Mouse (Mus musculus) forebrain, postnatal 0 days (tissue): ENCODE data around the gene Gipc1. TPM values are rescaled to one million over a fixed set of nuclear protein-coding genes. Genes with fewer than 3 reads are reported as not detected.

Experiments
- ATAC-seq: fragments of 200-750 bp; cut with Nextera tagmentation; 2 replicates; pipeline ENCODE4 v1.8.0; 2017; ENCODE audit warnings: mild to moderate bottlenecking, moderate library complexity
- DNase-seq: peaks from one replicate; pipeline ENCODE4 v3.0.0-alpha.2; 2015
- H3K27ac ChIP-seq: fragments of 300-500 bp; sonication (generic); 2 replicates; pipeline ENCODE4 v1.5.1; 2014; ENCODE audit warnings: low read depth, mild to moderate bottlenecking, antibody characterized with exemption, low read length, moderate library complexity, mixed read lengths
- H3K27me3 ChIP-seq: fragments of 300-500 bp; sonication (generic); 2 replicates; pipeline ENCODE4 v1.6.1; 2014; ENCODE audit warnings: mild to moderate bottlenecking, low read length, mixed read lengths; ENCODE audit not compliant: insufficient read depth
- H3K36me3 ChIP-seq: fragments of 300-500 bp; sonication (generic); 2 replicates; pipeline ENCODE4 v1.6.1; 2014; ENCODE audit warnings: mild to moderate bottlenecking, moderate library complexity; ENCODE audit not compliant: insufficient read depth
- H3K4me1 ChIP-seq: fragments of 300-500 bp; sonication (generic); 2 replicates; pipeline ENCODE4 v1.6.1; 2014; ENCODE audit warnings: antibody characterized with exemption; ENCODE audit not compliant: insufficient read depth
- H3K4me2 ChIP-seq: fragments of 300-500 bp; sonication (generic); 2 replicates; pipeline ENCODE4 v1.6.1; 2014; ENCODE audit warnings: low read depth, mild to moderate bottlenecking, moderate library complexity
- H3K4me3 ChIP-seq: fragments of 300-500 bp; sonication (generic); 2 replicates; pipeline ENCODE4 v1.5.1; 2014; ENCODE audit warnings: low read depth, low read length, mixed read lengths
- H3K9ac ChIP-seq: fragments of 300-500 bp; sonication (generic); 2 replicates; pipeline ENCODE4 v1.6.1; 2014; ENCODE audit warnings: mild to moderate bottlenecking
- H3K9me3 ChIP-seq: fragments of 300-500 bp; sonication (generic); 2 replicates; pipeline ENCODE4 v1.6.1; 2016; ENCODE audit warnings: low read length
- CTCF ChIP-seq: sonication (generic); IDR thresholded peaks from 2 replicates; pipeline ENCODE4 v1.5.1; 2016; ENCODE audit warnings: antibody characterized with exemption, control low read depth, low read depth
- WGBS: fragments of 180-500 bp; shearing (Covaris S2); extraction: QIAGEN DNeasy Blood & Tissue Kit; methylation state at CpG from one replicate; pipeline ENCODE4 v1.1.7; 2014; 5-methylcytosine and 5-hydroxymethylcytosine counted together
- polyA plus RNA-seq: library from polyadenylated mRNA; unstranded; fragments of >200 nt; fragmentation: Nextera tagmentation; extraction: Ambion mirVana; gene quantifications from 2 replicates; pipeline ENCODE4 v1.2.1, GENCODE M21; 2015
- total RNA-seq: library from RNA; depleted of rRNA; stranded (reverse); fragments of >200 nt; gene quantifications from 2 replicates; pipeline ENCODE4 v1.2.3, GENCODE M21; 2014

The Gipc1 gene
- total and polyA plus RNA-seq, 2 experiments from 2014 or later: 77.8 to 135 TPM

- peaks cover 11% of the 10 kb centered on the region for H3K4me1 ChIP-seq
- TF ChIP-seq CTCF: peak; percentile 32; the same call in 1 of the 2 replicates
- H3K9ac ChIP-seq: no peak overlapping the region
- H3K27ac ChIP-seq: no peak overlapping the region
- no peaks in the 10 kb centered on the region for H3K9me3 ChIP-seq
- no peak overlapping the region for H3K4me2 ChIP-seq
- DNase-seq (no peak), ATAC-seq (no peak)
- 0 out of 2 replicates have a peak, but pooled peaks cover 4% of the 10 kb centered on the region for H3K36me3 ChIP-seq
- no peaks in the 10 kb centered on the region for H3K27me3 ChIP-seq
- no peak overlapping the region for H3K4me3 ChIP-seq
- 87% methylated on average over 13 of the region's 13 CpGs for WGBS
These were observed 4.2 kb downstream of the Gipc1 start for GRCm38 (mm10) chr8:83656484-83657246.

- no peaks in the 10 kb centered on the region; the same call in 1 of the 2 replicates for H3K4me1 ChIP-seq
These were observed 8.1 kb downstream of the Gipc1 start for GRCm38 (mm10) chr8:83660545-83660944.

GRCm38 (mm10) chr8:83660995-83661680 is 8.7 kb downstream of the Gipc1 start:
- DNase-seq (no peak), ATAC-seq (peak; percentile 14)
- H3K27me3 ChIP-seq: no peaks in the 10 kb centered on the region
- 23% methylated on average over 22 of the region's 22 CpGs for WGBS
- H3K4me1 ChIP-seq: no peaks in the 10 kb centered on the region; the same call in 1 of the 2 replicates
- H3K27ac ChIP-seq: 0 out of 2 replicates have a peak overlapping the region, but pooled peaks have one; percentile 15
- no peaks in the 10 kb centered on the region for H3K9me3 ChIP-seq
- 0 out of 2 replicates have a peak overlapping the region, but pooled peaks have one; percentile 22 for H3K9ac ChIP-seq
- H3K4me3 ChIP-seq: no peak overlapping the region
- peaks cover 8% of the 10 kb centered on the region; the same call in 1 of the 2 replicates for H3K36me3 ChIP-seq
- peak overlapping the region; percentile 21; the same call in 1 of the 2 replicates for H3K4me2 ChIP-seq
- TF ChIP-seq CTCF: no peak

More at GRCm38 (mm10) chr8:83660545-83660944, 8.1 kb downstream of the Gipc1 start:
- DNase-seq: peak; percentile 47
- no peaks in the 10 kb centered on the region for H3K9me3 ChIP-seq
- TF ChIP-seq CTCF: no peak
- H3K27me3 ChIP-seq: no peaks in the 10 kb centered on the region
- peaks cover 8% of the 10 kb centered on the region; the same call in 1 of the 2 replicates for H3K36me3 ChIP-seq
- 0 out of 2 replicates have a peak overlapping the region, but pooled peaks have one; percentile 22 for H3K9ac ChIP-seq
- H3K27ac ChIP-seq: peak overlapping the region; percentile 21; the same call in 1 of the 2 replicates
- no peak overlapping the region for H3K4me3 ChIP-seq
- WGBS: 6% methylated on average over 8 of the region's 8 CpGs
- peak; percentile 62 for ATAC-seq
- peak overlapping the region; percentile 21; the same call in 1 of the 2 replicates for H3K4me2 ChIP-seq

- peaks cover under 1% of the 10 kb centered on the region for H3K4me1 ChIP-seq
- ATAC-seq: peak; percentile 36
These were observed 9.9 kb downstream of the Gipc1 start for GRCm38 (mm10) chr8:83662421-83662826.

GRCm38 (mm10) chr8:83664096-83664495 is 11.6 kb downstream of the Gipc1 start:
- ATAC-seq (no peak), DNase-seq (no peak)
- TF ChIP-seq CTCF: no peak
- 84% methylated on average over 13 of the region's 13 CpGs for WGBS
- H3K27me3 ChIP-seq: no peaks in the 10 kb centered on the region
- no peak overlapping the region for H3K4me2 ChIP-seq
- H3K4me3 ChIP-seq: no peak overlapping the region
- H3K27ac ChIP-seq: no peak overlapping the region
- H3K4me1 ChIP-seq: peaks cover 6% of the 10 kb centered on the region
- H3K36me3 ChIP-seq: peaks cover 4% of the 10 kb centered on the region; the same call in 1 of the 2 replicates
- H3K9me3 ChIP-seq: no peaks in the 10 kb centered on the region
- no peak overlapping the region for H3K9ac ChIP-seq

More at GRCm38 (mm10) chr8:83662421-83662826, 9.9 kb downstream of the Gipc1 start:
- Histone ChIP-seq H3K9me3 (no peaks in the 10 kb centered on the region), H3K27me3 (no peaks in the 10 kb centered on the region), H3K27ac (no peak overlapping the region), H3K4me2 (no peak overlapping the region), H3K9ac (no peak overlapping the region), H3K36me3 (peaks cover 4% of the 10 kb centered on the region; the same call in 1 of the 2 replicates), H3K4me3 (no peak overlapping the region)
- 12% methylated on average over 4 of the region's 4 CpGs for WGBS
- TF ChIP-seq CTCF: peak; percentile 91
- DNase-seq: peak; percentile 89

- H3K9ac ChIP-seq: no peak overlapping the region
These were observed 12.6 kb downstream of the Gipc1 start for GRCm38 (mm10) chr8:83664931-83665625.

More at GRCm38 (mm10) chr8:83664931-83665625, 12.6 kb downstream of the Gipc1 start:
- Histone ChIP-seq H3K4me1 (peaks cover 6% of the 10 kb centered on the region), H3K4me2 (no peak overlapping the region), H3K9me3 (no peaks in the 10 kb centered on the region), H3K27ac (no peak overlapping the region), H3K4me3 (no peak overlapping the region), H3K36me3 (peaks cover 14% of the 10 kb centered on the region), H3K27me3 (no peaks in the 10 kb centered on the region)
- DNase-seq (no peak), ATAC-seq (no peak)
- WGBS: 26% methylated on average over 2 of the region's 2 CpGs
- TF ChIP-seq CTCF: no peak
